Mouse (Mus musculus): ENCODE results near the gene Ppp1r14b.

DNA sequence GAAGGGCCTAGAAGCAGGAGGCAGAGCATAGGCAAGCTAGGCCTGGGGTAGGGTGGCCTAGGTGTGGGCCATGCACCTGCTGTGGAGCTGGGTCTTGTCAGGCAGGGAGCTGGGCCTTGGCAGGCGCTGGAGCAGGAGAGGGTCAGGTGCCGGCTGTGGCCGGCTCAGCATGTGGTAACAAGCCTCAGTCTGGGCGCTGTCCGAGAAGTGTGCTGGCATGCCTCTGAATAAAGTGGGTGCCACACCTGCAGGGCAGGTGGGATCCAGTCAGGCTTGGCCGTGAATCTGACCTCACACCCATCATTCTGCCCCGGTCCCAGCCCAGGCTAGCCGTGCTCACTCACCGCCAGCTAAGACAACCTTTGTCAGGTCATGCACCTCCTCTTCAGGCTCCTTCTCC lies 39.2 kb downstream of the Ppp1r14b start:
- TF ChIP-seq CTCF (IDR thresholded peaks at IDR 0.05) = no peak
- TF ChIP-seq EP300 (IDR thresholded peaks at IDR 0.05) = no peak

Measured in lung, postnatal 0 days (tissue).